Mouse (Mus musculus) liver, embryonic 14.5 days (tissue): ENCODE results near the gene Abcd2.

Experiments used
- CTCF ChIP-seq: IDR thresholded peaks from 2 replicates; pipeline ENCODE4 v1.5.1; 2016; ENCODE audit warnings: antibody characterized with exemption, low read depth, control low read depth
- EP300 ChIP-seq: IDR thresholded peaks from 2 replicates; pipeline ENCODE4 v1.6.1; 2016; ENCODE audit warnings: antibody characterized with exemption, low read depth

DNA sequence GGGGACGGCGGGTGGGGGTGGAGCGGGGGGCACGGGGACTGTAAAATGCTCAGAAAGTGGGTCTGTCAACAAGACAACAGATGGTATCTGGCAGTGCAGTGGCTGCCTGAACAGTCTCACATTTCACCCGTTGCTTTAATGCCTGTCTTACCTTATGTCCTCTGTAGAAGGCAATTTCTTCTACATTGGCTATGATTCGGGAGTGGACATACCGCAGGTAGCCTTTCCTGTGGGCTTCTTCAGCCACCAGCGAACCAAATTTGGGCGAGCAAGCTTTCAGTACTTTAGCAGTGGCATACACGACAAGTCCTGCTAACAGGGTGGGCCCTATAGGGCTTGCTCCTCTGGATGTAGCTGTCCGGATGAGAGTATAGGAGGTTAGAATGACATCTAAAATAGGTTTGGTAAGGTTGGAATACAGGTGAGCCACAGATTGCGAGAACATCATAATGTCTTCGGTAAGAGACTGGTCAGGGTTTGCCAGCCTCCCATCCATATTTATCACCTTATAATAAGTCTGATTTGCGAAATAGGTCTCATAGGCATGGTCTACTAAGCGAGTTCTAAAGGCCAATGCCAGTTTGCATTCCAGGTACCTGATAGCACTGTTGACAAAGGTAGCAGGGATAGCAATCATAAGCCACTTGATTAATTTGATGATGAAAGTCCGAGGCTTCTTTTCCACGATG is 936 bp downstream of the Abcd2 start:
- TF ChIP-seq CTCF (no peak), EP300 (no peak)
